ENCODE assay signal across 9 mouse cellular contexts in the genomic region with DNA sequence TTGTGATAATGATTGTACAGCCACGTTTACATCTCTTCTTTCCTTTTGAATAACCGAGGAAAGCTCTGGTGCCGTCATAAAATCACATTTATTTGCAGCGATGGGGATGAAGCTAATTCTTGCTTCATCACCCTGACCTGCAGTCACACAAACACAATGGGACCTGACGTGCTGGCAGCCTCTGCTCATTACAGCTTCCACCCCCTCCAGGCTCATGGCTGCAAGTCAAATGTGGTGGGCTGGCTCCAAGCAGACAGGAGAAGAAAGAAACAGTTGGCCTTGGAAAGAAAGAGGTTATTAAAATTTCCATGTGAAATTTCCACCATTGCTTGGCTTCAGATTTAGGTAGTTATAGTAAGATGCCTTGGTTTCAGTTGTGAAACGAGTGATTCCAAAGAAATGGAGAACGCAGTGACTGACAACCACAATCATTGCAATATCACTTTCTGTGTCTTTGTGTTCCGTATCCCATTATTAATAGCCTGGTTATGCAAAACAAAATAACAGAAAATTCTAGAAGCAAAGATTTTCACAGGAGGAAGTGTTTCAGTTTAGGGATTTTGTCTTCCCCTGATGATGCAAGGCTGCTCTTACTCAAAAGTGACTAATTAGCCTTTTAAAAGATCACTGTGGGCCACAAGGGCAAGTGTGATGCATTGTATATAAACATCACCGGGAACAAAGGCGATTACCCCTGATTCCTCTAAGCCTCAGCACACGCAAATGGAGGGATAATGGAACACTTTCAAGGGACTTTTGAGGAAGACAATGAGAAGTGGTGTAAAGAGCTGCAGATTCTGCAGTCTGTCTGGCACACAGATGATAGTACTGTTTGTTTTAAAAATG.
DNase-seq lines count a peak whose midpoint lies in the region; ATAC-seq and TF ChIP-seq lines count a peak whose summit lies in the region.
"Had no signal": no experiment of that assay in that cellular context is flagged by ENCODE, and none has a peak within 500 bp of the region (broad histone marks: within the 10 kb centered on the region; RNA-seq: fewer than 3 reads in every experiment).

No protein-coding gene starts in this region.

- peak overlapping the region; percentile 66 for H3K4me2 ChIP-seq in CH12.LX (ENCODE audit: insufficient read depth, low read depth, poor library complexity, severe bottlenecking)
- H3K4me2 ChIP-seq in forebrain, embryonic 11.5 days (ENCODE audit: low read depth, low read length, severe bottlenecking), result peak overlapping the region; percentile 15; the same call in 1 of the 2 replicates
- H3K4me2 ChIP-seq in neural tube, embryonic 15.5 days, result peak overlapping the region; percentile 23
- H3K4me2 ChIP-seq: heart, embryonic 13.5 days had no signal

- WGBS in forebrain, embryonic 11.5 days, result 15% methylated on average over 11 of the region's 11 CpGs
- 21% methylated on average over 11 of the region's 11 CpGs for WGBS in neural tube, embryonic 15.5 days

- H3K9me3 ChIP-seq in CH12.LX (replicated peaks; ENCODE audit: low read length), result no peaks in the 10 kb centered on the region
- H3K9me3 ChIP-seq in forebrain, embryonic 11.5 days (ENCODE audit: control insufficient read depth, low read length), result no peaks in the 10 kb centered on the region
- H3K9me3 ChIP-seq in neural tube, embryonic 15.5 days (replicated peaks), result no peaks in the 10 kb centered on the region
- H3K9me3 ChIP-seq: heart, embryonic 13.5 days had no signal

- no peak for TF ChIP-seq CTCF in CH12.LX (conservative IDR thresholded peaks at IDR 0.05 in 1 of 2, IDR thresholded peaks at IDR 0.05 in 1 of 2; ENCODE audit: low read depth in 2 of 2, low read length in 2 of 2)

- H3K4me3 ChIP-seq in CH12.LX (replicated peaks in 1 of 3; ENCODE audit: low read depth in 2 of 3, low read length in 2 of 3, poor library complexity in 1 of 3), result no peak overlapping the region
- no peak overlapping the region for H3K4me3 ChIP-seq in forebrain, embryonic 11.5 days (ENCODE audit: low read depth, low read length)
- no peak overlapping the region for H3K4me3 ChIP-seq in neural tube, embryonic 15.5 days (replicated peaks)
- H3K4me3 ChIP-seq: heart, embryonic 13.5 days had no signal

- H3K36me3 ChIP-seq in CH12.LX (replicated peaks in 1 of 2; ENCODE audit: control insufficient read depth in 1 of 2, insufficient read depth in 1 of 2, low read length in 1 of 2), result no peaks in the 10 kb centered on the region
- H3K36me3 ChIP-seq in forebrain, embryonic 11.5 days (ENCODE audit: control insufficient read depth, insufficient read depth, low read length), result no peaks in the 10 kb centered on the region
- H3K36me3 ChIP-seq in neural tube, embryonic 15.5 days, result no peaks in the 10 kb centered on the region
- H3K36me3 ChIP-seq: heart, embryonic 13.5 days had no signal

- dilution Hi-C loops in CH12.LX (cut with MboI; ENCODE audit: extremely low pct_ligation_motif_present, extremely low pct_unique_long_range_greater_than_20kb, low sequenced_read_pairs), result no loop called here

- TF ChIP-seq EP300 in CH12.LX (IDR thresholded peaks at IDR 0.05; ENCODE audit: low read length), result no peak

- no peak overlapping the region for H3K27ac ChIP-seq in CH12.LX (ENCODE audit: insufficient read depth, low read depth)
- peak overlapping the region; percentile 54; the same call in 1 of the 2 replicates for H3K27ac ChIP-seq in forebrain, embryonic 11.5 days (ENCODE audit: low read depth, low read length)
- H3K27ac ChIP-seq in neural tube, embryonic 15.5 days (replicated peaks), result peak overlapping the region; percentile 64
- H3K27ac ChIP-seq: heart, embryonic 13.5 days had no signal

- TF ChIP-seq POLR2A in CH12.LX (IDR thresholded peaks at IDR 0.05; ENCODE audit: low read depth, low read length), result no peak

- peak; percentile 82 for ATAC-seq in forebrain, embryonic 11.5 days (replicated peaks; ENCODE audit: low FRiP score)
- peak; percentile 56; the same call in 1 of the 2 replicates for ATAC-seq in neural tube, embryonic 15.5 days (ENCODE audit: low FRiP score)

- in situ Hi-C loops in CH12.LX (cut with MboI; ENCODE audit: low pct_ligation_motif_present, low pct_unique_long_range_greater_than_20kb, low sequenced_read_pairs), result no loop called here

- no peaks in the 10 kb centered on the region for H3K79me2 ChIP-seq in CH12.LX (replicated peaks; ENCODE audit: control insufficient read depth, extremely low read depth, insufficient read depth, poor library complexity, severe bottlenecking)

- peak; percentile 8 for DNase-seq in CH12.LX (ENCODE audit: extremely low read depth)
- DNase-seq in brain, adult 2 months (ENCODE audit: low read depth, low spot score), result peak; percentile 76
- peak; percentile 62 for DNase-seq in forebrain, embryonic 11.5 days (ENCODE audit: low spot score)
- DNase-seq in layer of hippocampus, adult 9-11 months, result peak; percentile 73
- DNase-seq in spleen, postnatal 10 days (ENCODE audit: low spot score in 2 of 2), result no peak
- DNase-seq in c-Kit-positive CD71-positive TER-119-positive erythroid progenitor cells, embryonic 14.5 days (ENCODE audit: low spot score), result no peak
- DNase-seq in urinary bladder, postnatal 4 days (ENCODE audit: low spot score in 2 of 2), result no peak

- no peak for TF ChIP-seq RAD21 in CH12.LX (IDR thresholded peaks at IDR 0.05; ENCODE audit: low read depth, low read length)

- H3K27me3 ChIP-seq in CH12.LX (replicated peaks), result no peaks in the 10 kb centered on the region
- H3K27me3 ChIP-seq in forebrain, embryonic 11.5 days (ENCODE audit: control insufficient read depth, insufficient read depth, low read length), result no peaks in the 10 kb centered on the region
- no peaks in the 10 kb centered on the region for H3K27me3 ChIP-seq in neural tube, embryonic 15.5 days (replicated peaks)

- H3K4me1 ChIP-seq in CH12.LX (ENCODE audit: control insufficient read depth in 1 of 2, insufficient read depth in 2 of 2), result peaks cover 5 to 16% of the 10 kb centered on the region in 2 experiments
- peaks cover 8% of the 10 kb centered on the region; the same call in 1 of the 2 replicates for H3K4me1 ChIP-seq in forebrain, embryonic 11.5 days (replicated peaks; ENCODE audit: control insufficient read depth, insufficient read depth, low read length)
- H3K4me1 ChIP-seq in neural tube, embryonic 15.5 days, result peaks cover 29% of the 10 kb centered on the region

- H3K9ac ChIP-seq in CH12.LX (ENCODE audit: insufficient read depth, low read depth), result no peak overlapping the region
- no peak overlapping the region for H3K9ac ChIP-seq in forebrain, embryonic 11.5 days (ENCODE audit: low read length)
- H3K9ac ChIP-seq in neural tube, embryonic 15.5 days (replicated peaks), result no peak overlapping the region
- H3K9ac ChIP-seq: heart, embryonic 13.5 days had no signal

TF ChIP-seq in CH12.LX, 34 proteins besides CTCF, POLR2A, EP300 and RAD21:
- no peak for TF ChIP-seq USF2 (conservative IDR thresholded peaks at IDR 0.05; ENCODE audit: low read depth, low read length)
- TF ChIP-seq MEF2A (IDR thresholded peaks at IDR 0.05; ENCODE audit: borderline replicate concordance, low read depth, low read length), result no peak
- no peak for TF ChIP-seq NRF1 (IDR thresholded peaks at IDR 0.05; ENCODE audit: low read depth, low read length)
- TF ChIP-seq ZMIZ1 (IDR thresholded peaks at IDR 0.05; ENCODE audit: low read depth, low read length), result no peak
- TF ChIP-seq POLR2AphosphoS2 (IDR thresholded peaks at IDR 0.05; ENCODE audit: low read depth, low read length), result no peak
- TF ChIP-seq ZNF384 (IDR thresholded peaks at IDR 0.05; ENCODE audit: low read depth, low read length), result no peak
- no peak for TF ChIP-seq TCF12 (IDR thresholded peaks at IDR 0.05; ENCODE audit: low read depth, low read length)
- no peak for TF ChIP-seq IRF4 (IDR thresholded peaks at IDR 0.05; ENCODE audit: low read depth, low read length)
- no peak for TF ChIP-seq NELFE (IDR thresholded peaks at IDR 0.05; ENCODE audit: low read depth, low read length)
- TF ChIP-seq MAZ (IDR thresholded peaks at IDR 0.05; ENCODE audit: low read depth, low read length), result no peak
- TF ChIP-seq GABPA (IDR thresholded peaks at IDR 0.05; ENCODE audit: insufficient replicate concordance, low read depth, low read length), result no peak

Comparison
In these comparisons a context has a peak if more than half of its experiments do, and no peak if none do; other contexts are left out.
1. DNase-seq: peak in CH12.LX (single experiment), brain, adult 2 months (single experiment), forebrain, embryonic 11.5 days (single experiment) and layer of hippocampus, adult 9-11 months (single experiment); none in spleen, postnatal 10 days (0 of 2), c-Kit-positive CD71-positive TER-119-positive erythroid progenitor cells, embryonic 14.5 days (single experiment) and urinary bladder, postnatal 4 days (0 of 2).
2. H3K4me2 ChIP-seq: peak in every context shown above with its lines; median percentile 66 in CH12.LX; 23 in neural tube, embryonic 15.5 days; 15 in forebrain, embryonic 11.5 days.